ENCODE assay signal across 13 mouse cellular contexts in genomic region chr5:137541768-137542540, GRCm38 (mm10). TPM values are rescaled to one million over a fixed set of nuclear protein-coding genes. Genes with fewer than 3 reads are reported as not detected.
DNase-seq lines count a peak whose midpoint lies in the region; ATAC-seq and TF ChIP-seq lines count a peak whose summit lies in the region.
"Had no signal": no experiment of that assay in that cellular context is flagged by ENCODE, and none has a peak within 500 bp of the region (broad histone marks: within the 10 kb centered on the region; RNA-seq: fewer than 3 reads in every experiment).

No protein-coding gene starts in this region.

- no peaks in the 10 kb centered on the region for H3K27me3 ChIP-seq in forebrain, embryonic 11.5 days (ENCODE audit: control insufficient read depth, insufficient read depth, low read length)
- 0 out of 2 replicates have a peak, but pooled peaks cover 5% of the 10 kb centered on the region for H3K27me3 ChIP-seq in forebrain, embryonic 13.5 days
- H3K27me3 ChIP-seq in kidney, embryonic 14.5 days (ENCODE audit: control insufficient read depth, insufficient read depth, low read length), result no peaks in the 10 kb centered on the region
- H3K27me3 ChIP-seq in kidney, adult 2 months (replicated peaks; ENCODE audit: control insufficient read depth, insufficient read depth, low read length), result no peaks in the 10 kb centered on the region
- H3K27me3 ChIP-seq: neural tube, embryonic 12.5 days had no signal

- H3K36me3 ChIP-seq in forebrain, embryonic 11.5 days (ENCODE audit: control insufficient read depth, insufficient read depth, low read length), result no peaks in the 10 kb centered on the region
- H3K36me3 ChIP-seq in forebrain, embryonic 13.5 days (ENCODE audit: poor library complexity, severe bottlenecking), result no peaks in the 10 kb centered on the region
- no peaks in the 10 kb centered on the region for H3K36me3 ChIP-seq in kidney, embryonic 14.5 days (ENCODE audit: control insufficient read depth, insufficient read depth, low read length)
- no peaks in the 10 kb centered on the region for H3K36me3 ChIP-seq in kidney, adult 2 months (ENCODE audit: control insufficient read depth, insufficient read depth, low read length)
- H3K36me3 ChIP-seq: neural tube, embryonic 12.5 days had no signal

- no peak for TF ChIP-seq CTCF in kidney, adult 2 months (conservative IDR thresholded peaks at IDR 0.05; ENCODE audit: insufficient read depth, insufficient read length, low read depth, low read length)

- no peaks in the 10 kb centered on the region for H3K9me3 ChIP-seq in forebrain, embryonic 11.5 days (ENCODE audit: control insufficient read depth, low read length)
- no peaks in the 10 kb centered on the region for H3K9me3 ChIP-seq in forebrain, embryonic 13.5 days (replicated peaks)
- no peaks in the 10 kb centered on the region for H3K9me3 ChIP-seq in kidney, embryonic 14.5 days (ENCODE audit: control insufficient read depth, low read length)
- H3K9me3 ChIP-seq: neural tube, embryonic 12.5 days had no signal

- DNase-seq in forebrain, embryonic 11.5 days (ENCODE audit: low spot score), result peak; percentile 35
- DNase-seq in lung, postnatal 36 days, result peak; percentile 60
- DNase-seq in lung, postnatal 4 days, result no peak
- DNase-seq in cerebellum, postnatal 10 days, result peak; percentile 92 to 95
- DNase-seq in kidney, adult 2 months, result no peak
- DNase-seq: heart, postnatal 36 days; kidney, adult 8-10 months had no signal

- ATAC-seq in forebrain, embryonic 11.5 days (replicated peaks; ENCODE audit: low FRiP score), result no peak
- ATAC-seq in forebrain, embryonic 13.5 days, result no peak
- ATAC-seq in megakaryocyte-erythroid progenitor cell, adult 5-6 weeks (replicated peaks; ENCODE audit: low FRiP score, low TSS enrichment, poor library complexity, severe bottlenecking), result peak; percentile 57
- ATAC-seq in kidney, embryonic 14.5 days (ENCODE audit: low FRiP score, low TSS enrichment), result no peak

- H3K9ac ChIP-seq in forebrain, embryonic 11.5 days (ENCODE audit: low read length), result no peak overlapping the region
- no peak overlapping the region for H3K9ac ChIP-seq in forebrain, embryonic 13.5 days
- no peak overlapping the region for H3K9ac ChIP-seq in kidney, embryonic 14.5 days (ENCODE audit: low read depth, low read length)
- H3K9ac ChIP-seq: neural tube, embryonic 12.5 days had no signal

- TF ChIP-seq POLR2A in kidney, adult 2 months (IDR thresholded peaks at IDR 0.05; ENCODE audit: low read depth, low read length), result no peak

- WGBS in forebrain, embryonic 11.5 days, result 78% methylated on average over 5 of the region's 5 CpGs
- 68% methylated on average over 5 of the region's 5 CpGs for WGBS in forebrain, embryonic 13.5 days
- WGBS in kidney, embryonic 14.5 days, result 75% methylated on average over 5 of the region's 5 CpGs
- WGBS in kidney, adult 2 months, result 71% methylated on average over 5 of the region's 5 CpGs

- no peak overlapping the region for H3K4me2 ChIP-seq in forebrain, embryonic 11.5 days (ENCODE audit: low read depth, low read length, severe bottlenecking)
- no peak overlapping the region for H3K4me2 ChIP-seq in forebrain, embryonic 13.5 days
- no peak overlapping the region for H3K4me2 ChIP-seq in kidney, embryonic 14.5 days (replicated peaks; ENCODE audit: low read depth, low read length)
- H3K4me2 ChIP-seq: neural tube, embryonic 12.5 days had no signal

- H3K4me3 ChIP-seq in forebrain, embryonic 11.5 days (ENCODE audit: low read depth, low read length), result no peak overlapping the region
- H3K4me3 ChIP-seq in forebrain, embryonic 13.5 days, result no peak overlapping the region
- no peak overlapping the region for H3K4me3 ChIP-seq in kidney, embryonic 14.5 days (ENCODE audit: low read length)
- no peak overlapping the region for H3K4me3 ChIP-seq in kidney, adult 2 months (ENCODE audit: insufficient read depth, low read depth, low read length)
- H3K4me3 ChIP-seq: neural tube, embryonic 12.5 days had no signal

- no peak overlapping the region for H3K27ac ChIP-seq in forebrain, embryonic 11.5 days (ENCODE audit: low read depth, low read length)
- H3K27ac ChIP-seq in forebrain, embryonic 13.5 days, result no peak overlapping the region
- H3K27ac ChIP-seq in kidney, embryonic 14.5 days (ENCODE audit: low read depth, low read length), result no peak overlapping the region
- H3K27ac ChIP-seq in kidney, adult 2 months (ENCODE audit: insufficient read depth, low read depth, low read length), result no peak overlapping the region
- H3K27ac ChIP-seq: neural tube, embryonic 12.5 days had no signal

- no peaks in the 10 kb centered on the region for H3K4me1 ChIP-seq in forebrain, embryonic 11.5 days (replicated peaks; ENCODE audit: control insufficient read depth, insufficient read depth, low read length)
- peaks cover 8% of the 10 kb centered on the region for H3K4me1 ChIP-seq in forebrain, embryonic 13.5 days
- no peaks in the 10 kb centered on the region for H3K4me1 ChIP-seq in kidney, embryonic 14.5 days (ENCODE audit: control insufficient read depth, insufficient read depth, low read length)
- no peaks in the 10 kb centered on the region for H3K4me1 ChIP-seq in kidney, adult 2 months (ENCODE audit: control insufficient read depth, insufficient read depth, low read length)
- H3K4me1 ChIP-seq: neural tube, embryonic 12.5 days had no signal

RNA-seq across cellular contexts. Expression of gene Gnb2, which starts 8.6 kb away (rescaled TPM):
- 410 and 508 TPM in 2 replicates for polyA plus RNA-seq in forebrain, embryonic 11.5 days (2014; fragmentation: Nextera tagmentation; extraction: Ambion mirVana)
- polyA plus RNA-seq in forebrain, embryonic 13.5 days (2015; fragmentation: Nextera tagmentation; extraction: Ambion mirVana), result 483 and 508 TPM in 2 replicates
- 367 and 396 TPM in 2 replicates for total RNA-seq in megakaryocyte-erythroid progenitor cell, adult 5-6 weeks (2014; fragmentation: Nextera tagmentation)
- total RNA-seq in megakaryocyte-erythroid progenitor cell, adult 5-6 weeks (2017), result 155 and 173 TPM in 2 replicates
- 427 and 433 TPM in 2 replicates for polyA plus RNA-seq in kidney, embryonic 14.5 days (2014; fragmentation: Nextera tagmentation; extraction: Ambion mirVana)
- 645 and 701 TPM in 2 replicates for polyA plus RNA-seq in kidney, adult 2 months (2012; rRNA removed)

RNA-seq across cellular contexts. Expression of gene Epo, which starts 8.9 kb away (rescaled TPM):
- polyA plus RNA-seq in forebrain, embryonic 11.5 days (2014; fragmentation: Nextera tagmentation; extraction: Ambion mirVana), result 0.40 and 0.84 TPM in 2 replicates
- 0.35 TPM in 1 of 2 replicates, not detected in the other for polyA plus RNA-seq in forebrain, embryonic 13.5 days (2015; fragmentation: Nextera tagmentation; extraction: Ambion mirVana)
- not detected in 2 replicates for total RNA-seq in megakaryocyte-erythroid progenitor cell, adult 5-6 weeks (2014; fragmentation: Nextera tagmentation)
- total RNA-seq in megakaryocyte-erythroid progenitor cell, adult 5-6 weeks (2017), result not detected in 2 replicates
- polyA plus RNA-seq in kidney, embryonic 14.5 days (2014; fragmentation: Nextera tagmentation; extraction: Ambion mirVana), result not detected in 2 replicates
- polyA plus RNA-seq in kidney, adult 2 months (2012; rRNA removed), result 0.38 TPM in 1 of 2 replicates, not detected in the other
- total RNA-seq: heart, adult 18-20 months; heart, postnatal 36 days; left cerebral cortex, postnatal 36 days had no signal
- polyA plus RNA-seq: neural tube, embryonic 12.5 days had no signal

RNA-seq across cellular contexts. Expression of gene Actl6b, which starts 11.4 kb away (rescaled TPM):
- polyA plus RNA-seq in forebrain, embryonic 11.5 days (2014; fragmentation: Nextera tagmentation; extraction: Ambion mirVana), result 20.5 and 22.8 TPM in 2 replicates
- polyA plus RNA-seq in forebrain, embryonic 13.5 days (2015; fragmentation: Nextera tagmentation; extraction: Ambion mirVana), result 144 and 174 TPM in 2 replicates
- not detected in 2 replicates for total RNA-seq in megakaryocyte-erythroid progenitor cell, adult 5-6 weeks (2014; fragmentation: Nextera tagmentation)
- total RNA-seq in megakaryocyte-erythroid progenitor cell, adult 5-6 weeks (2017), result not detected in 2 replicates
- not detected in 2 replicates for polyA plus RNA-seq in kidney, embryonic 14.5 days (2014; fragmentation: Nextera tagmentation; extraction: Ambion mirVana)
- polyA plus RNA-seq in kidney, adult 2 months (2012; rRNA removed), result 0.12 and 0.16 TPM in 2 replicates
- total RNA-seq: heart, adult 18-20 months; heart, postnatal 36 days had no signal

RNA-seq across cellular contexts. Expression of gene Gigyf1, which starts 23.6 kb away (rescaled TPM):
- 14.0 and 14.9 TPM in 2 replicates for polyA plus RNA-seq in forebrain, embryonic 11.5 days (2014; fragmentation: Nextera tagmentation; extraction: Ambion mirVana)
- polyA plus RNA-seq in forebrain, embryonic 13.5 days (2015; fragmentation: Nextera tagmentation; extraction: Ambion mirVana), result 16.1 and 17.5 TPM in 2 replicates
- total RNA-seq in megakaryocyte-erythroid progenitor cell, adult 5-6 weeks (2014; fragmentation: Nextera tagmentation), result 19.8 and 39.2 TPM in 2 replicates
- 7.9 and 10.8 TPM in 2 replicates for total RNA-seq in megakaryocyte-erythroid progenitor cell, adult 5-6 weeks (2017)
- 16.0 and 18.6 TPM in 2 replicates for polyA plus RNA-seq in kidney, embryonic 14.5 days (2014; fragmentation: Nextera tagmentation; extraction: Ambion mirVana)
- 24.4 and 26.9 TPM in 2 replicates for polyA plus RNA-seq in kidney, adult 2 months (2012; rRNA removed)

RNA-seq across cellular contexts. Expression of gene Tfr2, which starts 27.7 kb away (rescaled TPM):
- polyA plus RNA-seq in forebrain, embryonic 11.5 days (2014; fragmentation: Nextera tagmentation; extraction: Ambion mirVana), result 1.2 and 2.1 TPM in 2 replicates
- polyA plus RNA-seq in forebrain, embryonic 13.5 days (2015; fragmentation: Nextera tagmentation; extraction: Ambion mirVana), result 1.2 and 1.5 TPM in 2 replicates
- 166 and 215 TPM in 2 replicates for total RNA-seq in megakaryocyte-erythroid progenitor cell, adult 5-6 weeks (2014; fragmentation: Nextera tagmentation)
- 94.7 and 144 TPM in 2 replicates for total RNA-seq in megakaryocyte-erythroid progenitor cell, adult 5-6 weeks (2017)
- 0.43 and 1.0 TPM in 2 replicates for polyA plus RNA-seq in kidney, embryonic 14.5 days (2014; fragmentation: Nextera tagmentation; extraction: Ambion mirVana)
- polyA plus RNA-seq in kidney, adult 2 months (2012; rRNA removed), result 1.2 and 1.7 TPM in 2 replicates
- total RNA-seq: heart, adult 18-20 months; heart, postnatal 36 days had no signal

Comparison
In these comparisons a context has a peak if more than half of its experiments do, and no peak if none do; other contexts are left out.
1. DNase-seq: peak in forebrain, embryonic 11.5 days (single experiment), lung, postnatal 36 days (single experiment) and cerebellum, postnatal 10 days (2 of 2); none in lung, postnatal 4 days (0 of 2) and kidney, adult 2 months (single experiment).
2. RNA of gene Actl6b, which starts 11.4 kb away (polyA plus RNA-seq): 144 to 174 TPM in forebrain, embryonic 13.5 days and 20.5 to 22.8 TPM in forebrain, embryonic 11.5 days; 0.12 to 0.16 TPM in kidney, adult 2 months and not detected in kidney, embryonic 14.5 days; every median in the first group is over 10 times any median in the second.